Mouse (Mus musculus): ENCODE measurements around the gene Meis2.

- no peak for TF ChIP-seq CTCF (IDR thresholded peaks at IDR 0.05; ENCODE audit: low read depth)
- TF ChIP-seq EP300 (IDR thresholded peaks at IDR 0.05; ENCODE audit: low read depth) = no peak
Measured at GRCm38 (mm10) chr2:115884184-115884583, 181.5 kb downstream of the Meis2 start.

All from liver, embryonic 14.5 days (tissue).